Mouse (Mus musculus): ENCODE measurements around the gene Creld1.

- TF ChIP-seq CTCF (IDR thresholded peaks at IDR 0.05; ENCODE audit: control insufficient read depth, insufficient read depth, insufficient replicate concordance, low read depth, low read length): no peak
- no peak for TF ChIP-seq POLR2A (IDR thresholded peaks at IDR 0.05; ENCODE audit: control insufficient read depth, low read depth, low read length)
Observed at GRCm38 (mm10) chr6:113502801-113503200, 19.7 kb downstream of the Creld1 start.

All from testis, adult 2 months (tissue).